8 mouse cellular contexts compared by ENCODE assay signal in genomic region chr9:110448857-110449617, GRCm38 (mm10). TPM values are rescaled to one million over a fixed set of nuclear protein-coding genes. Genes with fewer than 3 reads are reported as not detected.
DNase-seq lines count a peak whose midpoint lies in the region; ATAC-seq lines count a peak whose summit lies in the region.

No protein-coding gene starts in this region.

- ATAC-seq in hindbrain, embryonic 13.5 days (ENCODE audit: low FRiP score) = peak; percentile 80

- H3K9ac ChIP-seq in hindbrain, embryonic 13.5 days = peak overlapping the region; percentile 51

- H3K9me3 ChIP-seq in hindbrain, embryonic 13.5 days = no peaks in the 10 kb centered on the region

- H3K4me1 ChIP-seq in hindbrain, embryonic 13.5 days (replicated peaks) = peaks cover 6% of the 10 kb centered on the region

- H3K27me3 ChIP-seq in hindbrain, embryonic 13.5 days = no peaks in the 10 kb centered on the region

- peaks cover 37% of the 10 kb centered on the region for H3K36me3 ChIP-seq in hindbrain, embryonic 13.5 days

- no peak overlapping the region for H3K4me3 ChIP-seq in hindbrain, embryonic 13.5 days

- 33% methylated on average over 11 of the region's 11 CpGs for WGBS in hindbrain, embryonic 13.5 days

- peak; percentile 93 for DNase-seq in NIH3T3 (ENCODE audit: low read depth)
- DNase-seq in cerebellum, postnatal 10 days = peak; percentile 87 to 90
- DNase-seq in frontal cortex, postnatal 10 days (ENCODE audit: low spot score in 2 of 2) = peak; percentile 68 to 80
- DNase-seq in layer of hippocampus, postnatal 14 days (ENCODE audit: low spot score in 2 of 2) = peak; percentile 76 to 91
- DNase-seq in lung, postnatal 10 days = peak; percentile 91
- DNase-seq in retina, embryonic 14.5 days (ENCODE audit: low spot score) = peak; percentile 96
- DNase-seq in thymus, postnatal 36 days = peak; percentile 58 to 62

- H3K27ac ChIP-seq in hindbrain, embryonic 13.5 days = 0 out of 2 replicates have a peak overlapping the region, but pooled peaks have one; percentile 12

- H3K4me2 ChIP-seq in hindbrain, embryonic 13.5 days = no peak overlapping the region

RNA-seq across cellular contexts. Expression of gene Klhl18, which starts 27.5 kb away (rescaled TPM):
- 16.4 and 17.1 TPM in 2 replicates for polyA plus RNA-seq in hindbrain, embryonic 13.5 days (2015; fragmentation: Nextera tagmentation; extraction: Ambion mirVana)
- total RNA-seq in layer of hippocampus, postnatal 14 days (2021) = 10 to 100 TPM; 23.3 to 24.8 TPM

RNA-seq across cellular contexts. Expression of gene Kif9, which starts 27.7 kb away (rescaled TPM):
- polyA plus RNA-seq in hindbrain, embryonic 13.5 days (2015; fragmentation: Nextera tagmentation; extraction: Ambion mirVana) = 3.0 and 6.2 TPM in 2 replicates
- total RNA-seq in layer of hippocampus, postnatal 14 days (2021) = 1 to 10 TPM; 3.8 to 5.1 TPM

RNA-seq across cellular contexts. Expression of gene Ngp, which starts 29.5 kb away (rescaled TPM):
- 1.4 and 2.8 TPM in 2 replicates for polyA plus RNA-seq in hindbrain, embryonic 13.5 days (2015; fragmentation: Nextera tagmentation; extraction: Ambion mirVana)
- not detected for total RNA-seq in layer of hippocampus, postnatal 14 days (2021)

RNA-seq across cellular contexts. Expression of gene Ptpn23, which starts 41.0 kb away (rescaled TPM):
- polyA plus RNA-seq in hindbrain, embryonic 13.5 days (2015; fragmentation: Nextera tagmentation; extraction: Ambion mirVana) = 23.4 and 25.2 TPM in 2 replicates
- 10 to 100 TPM; 47.8 to 49.2 TPM for total RNA-seq in layer of hippocampus, postnatal 14 days (2021)
